Mouse (Mus musculus) spleen, adult 18-20 months (tissue): ENCODE results near the gene Rarb.

Experiments
- DNase-seq, 2 experiments: peaks; one replicate each; pipeline ENCODE4 v3.0.0; 2022; ENCODE audit warnings: mixed read lengths in 2 of 2

Rarb gene

DNA sequence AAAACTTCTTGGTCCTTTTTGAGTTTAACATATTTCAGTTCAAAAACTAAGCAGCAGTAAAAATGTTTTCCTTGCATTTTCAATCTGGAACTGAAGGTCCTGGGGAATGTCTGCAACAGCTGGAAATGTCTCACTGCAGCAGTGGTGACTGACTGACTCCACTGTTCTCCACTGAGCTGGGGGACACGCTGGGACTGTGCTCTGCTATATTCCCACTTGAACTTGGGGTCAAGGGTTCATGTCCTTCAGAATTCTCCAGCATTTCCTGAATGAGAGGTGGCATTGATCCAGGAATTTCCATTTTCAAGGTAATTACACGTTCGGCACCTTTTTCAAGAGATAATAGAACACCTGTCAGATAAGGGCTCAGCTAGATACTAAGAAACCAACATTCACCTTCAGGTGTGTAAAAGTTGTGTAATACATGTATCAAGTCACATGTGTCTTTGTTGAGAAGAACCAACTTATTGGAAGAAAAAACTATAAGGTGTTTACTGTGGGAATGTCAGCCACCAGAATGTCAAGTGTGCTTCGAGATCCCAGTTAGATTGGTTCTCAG, 386.9 kb downstream of the Rarb start:
- no peak for DNase-seq

DNA sequence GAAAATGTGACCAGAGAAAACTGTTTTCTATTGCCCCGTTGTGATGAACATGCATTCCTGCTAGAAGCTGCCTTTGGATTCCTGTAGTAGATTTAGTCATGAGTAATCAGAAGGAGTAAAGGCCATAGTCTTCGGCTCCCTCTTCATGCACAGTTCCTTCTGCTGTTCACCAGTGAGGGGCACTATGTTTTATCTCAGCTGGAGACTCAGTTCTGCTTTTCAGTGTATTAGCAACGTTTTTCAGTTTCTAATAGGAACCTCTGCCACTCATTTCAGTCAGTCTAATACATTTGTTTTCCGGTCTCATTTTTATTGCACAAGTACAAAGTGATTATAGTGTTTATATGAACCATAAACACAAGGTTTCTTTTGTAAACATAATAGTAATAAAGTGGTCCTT, 391.4 kb downstream of the Rarb start:
- no peak for DNase-seq

DNA sequence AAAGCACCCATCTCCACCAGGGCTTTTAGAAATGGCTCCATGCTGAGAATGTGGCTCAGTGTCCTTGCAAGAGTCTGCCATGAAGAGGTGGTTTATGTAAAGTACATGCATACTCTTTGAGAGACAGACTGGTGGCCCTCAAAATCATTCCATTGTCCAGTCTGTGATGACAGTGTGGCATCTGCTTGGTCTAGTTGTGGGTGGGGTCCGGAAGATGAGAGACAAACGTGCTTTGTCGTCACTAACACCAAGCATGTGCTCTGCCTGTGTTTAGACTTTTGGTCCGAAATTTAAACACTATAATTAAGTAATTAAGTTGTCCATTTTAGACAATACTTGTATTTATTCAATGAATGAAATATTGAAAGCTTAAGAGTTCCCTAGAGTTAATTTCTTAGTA, 404.8 kb downstream of the Rarb start:
- no peak for DNase-seq

DNA sequence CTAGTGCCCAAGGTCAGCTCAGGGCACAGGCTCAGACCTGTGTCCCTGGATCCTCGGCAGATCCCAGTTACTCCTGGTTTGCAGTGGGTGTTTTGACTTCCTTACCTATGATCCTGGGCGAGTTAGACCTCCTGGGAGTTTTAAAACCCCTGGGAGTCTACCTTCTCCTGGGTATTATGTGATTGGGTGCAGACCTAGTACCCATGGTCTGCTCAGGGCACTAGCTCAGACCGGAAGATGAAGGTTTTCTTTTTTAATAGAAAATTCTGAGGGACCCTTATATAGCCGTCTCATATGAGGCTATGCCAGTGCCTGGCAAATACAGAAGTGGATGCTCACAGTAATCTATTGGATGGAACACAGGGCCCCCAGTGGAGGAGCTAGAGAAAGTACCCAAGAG, 413.8 kb downstream of the Rarb start:
- DNase-seq, result no peak

DNA sequence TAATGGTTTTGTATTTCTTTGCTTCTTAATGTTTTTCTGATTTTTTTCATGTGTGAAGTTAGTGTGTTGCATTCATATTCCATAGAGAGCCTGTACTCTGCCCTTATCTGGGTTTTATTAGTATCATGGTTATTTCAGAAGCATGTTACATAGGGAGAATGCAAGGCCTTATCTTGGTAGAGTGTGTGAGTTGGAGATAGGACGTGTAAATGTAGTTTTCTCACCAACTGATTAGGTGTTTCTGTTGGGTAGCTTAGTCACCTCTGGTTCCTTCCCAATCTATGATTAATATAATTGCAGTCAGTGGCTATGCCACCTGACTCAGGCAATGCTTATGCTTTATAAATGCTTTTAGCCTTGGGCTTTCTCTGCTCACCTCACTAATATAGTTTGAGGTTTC, 434.2 kb downstream of the Rarb start:
- DNase-seq, result no peak
